Mouse (Mus musculus) layer of hippocampus, postnatal 36 days (tissue): ENCODE data around the gene Mapkap1. TPM values are rescaled to one million over a fixed set of nuclear protein-coding genes. Genes with fewer than 3 reads are reported as not detected.

Experiments
- DNase-seq, 2 experiments: peaks; one replicate each; pipeline ENCODE4 v3.0.0; 2022
- total RNA-seq, 2 experiments: library from RNA; stranded (reverse); gene quantifications; 2 replicates each; pipeline ENCODE4 v1.2.3; 2021

Mapkap1 gene
- 10 to 100 TPM; 72.8 to 81.3 TPM for total RNA-seq

GRCm38 (mm10) chr2:34406601-34407464, at the start of gene Mapkap1:
Gene Mapkap1, plus strand, starts transcription at chr2:34406771.
- peak; percentile 95 to 96 for DNase-seq

DNA sequence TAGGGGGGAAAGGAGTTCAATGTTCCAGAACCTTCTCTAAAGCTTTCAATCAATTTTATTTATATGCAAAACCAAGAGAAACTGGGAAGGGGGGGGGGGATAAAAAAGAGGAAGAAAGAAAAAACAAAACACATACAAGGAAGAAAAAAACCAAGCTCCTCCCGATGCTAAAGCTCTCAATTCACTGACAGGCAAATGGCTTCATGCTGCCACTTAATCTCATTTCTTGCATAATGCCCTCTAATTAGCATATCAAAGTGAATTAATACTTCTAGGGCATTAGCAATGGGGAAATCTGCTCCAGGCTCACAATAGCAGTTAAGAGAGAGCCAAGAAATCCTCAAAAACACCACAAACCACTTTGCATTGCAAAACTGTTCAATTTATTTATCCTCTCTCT, 42.9 kb upstream of the Mapkap1 start:
- no peak for DNase-seq

- DNase-seq = no peak
Measured at GRCm38 (mm10) chr2:34367024-34367423, 39.5 kb upstream of the Mapkap1 start.

GRCm38 (mm10) chr2:34368396-34368795, 38.2 kb upstream of the Mapkap1 start:
- DNase-seq = no peak

DNA sequence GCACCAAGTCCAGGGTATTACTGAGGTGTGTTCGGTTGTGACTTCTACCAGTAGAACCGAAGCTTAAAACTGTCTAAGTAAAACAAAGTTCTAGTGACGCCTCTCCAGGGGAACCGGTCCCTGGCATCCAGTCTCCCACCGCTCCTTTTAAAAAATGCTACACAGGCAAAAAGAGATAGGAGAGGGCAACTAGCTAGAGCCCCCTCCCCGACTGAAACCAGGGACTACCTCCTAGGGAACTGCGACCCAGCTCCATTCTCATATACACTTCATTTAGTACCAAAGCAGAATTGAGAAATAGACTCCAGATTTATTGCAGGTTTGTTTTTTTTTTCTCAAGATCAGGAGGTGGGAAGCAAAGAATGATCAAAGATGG, 36.2 kb upstream of the Mapkap1 start:
- no peak for DNase-seq

GRCm38 (mm10) chr2:34370725-34371440, 35.7 kb upstream of the Mapkap1 start:
- peak in 1 of 2 experiments; percentile 5 for DNase-seq

DNA sequence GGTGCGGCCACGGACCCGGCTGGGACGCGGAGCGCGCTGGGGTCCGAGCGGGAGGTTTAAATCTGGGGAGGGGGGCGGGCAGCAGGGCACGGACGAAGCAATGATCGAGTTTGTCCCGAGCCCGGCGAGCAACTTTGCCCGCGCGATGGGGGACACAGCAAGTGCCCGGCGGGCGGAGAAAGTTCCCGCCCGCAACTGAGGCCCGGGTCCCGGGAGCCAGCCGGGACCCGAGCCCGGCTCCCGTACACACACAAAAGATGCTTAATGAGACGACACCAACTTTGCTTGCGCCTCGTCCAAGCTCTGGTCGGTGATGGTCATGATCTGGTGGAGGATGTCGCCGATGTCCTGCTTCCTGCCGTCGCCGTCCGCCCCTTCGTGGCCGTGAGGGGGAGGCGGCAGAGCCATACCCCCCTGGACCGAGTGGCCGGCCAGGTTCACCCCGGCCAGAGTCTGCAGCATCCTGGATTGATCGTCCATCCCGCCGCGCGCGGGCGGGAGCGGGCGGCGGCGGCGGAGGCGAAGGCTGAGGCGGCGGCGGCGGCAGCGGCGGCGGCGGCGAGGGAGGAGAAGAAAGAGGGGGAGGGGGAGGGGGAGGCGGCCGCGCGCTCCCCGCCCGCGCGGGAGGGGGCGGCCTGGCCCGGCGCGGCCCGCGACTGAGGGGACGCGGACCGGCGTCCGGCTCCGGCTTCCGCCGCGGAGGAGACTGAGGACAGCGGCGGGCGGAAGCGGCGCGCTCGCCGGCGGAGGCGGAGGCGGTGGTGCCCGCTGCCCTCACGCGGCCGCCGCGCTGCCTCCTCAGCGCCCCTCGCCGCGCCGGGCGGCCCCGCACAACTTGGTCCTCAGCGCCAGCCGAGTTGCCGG, 34.9 kb upstream of the Mapkap1 start:
- DNase-seq = peak; percentile 7 to 31

DNA sequence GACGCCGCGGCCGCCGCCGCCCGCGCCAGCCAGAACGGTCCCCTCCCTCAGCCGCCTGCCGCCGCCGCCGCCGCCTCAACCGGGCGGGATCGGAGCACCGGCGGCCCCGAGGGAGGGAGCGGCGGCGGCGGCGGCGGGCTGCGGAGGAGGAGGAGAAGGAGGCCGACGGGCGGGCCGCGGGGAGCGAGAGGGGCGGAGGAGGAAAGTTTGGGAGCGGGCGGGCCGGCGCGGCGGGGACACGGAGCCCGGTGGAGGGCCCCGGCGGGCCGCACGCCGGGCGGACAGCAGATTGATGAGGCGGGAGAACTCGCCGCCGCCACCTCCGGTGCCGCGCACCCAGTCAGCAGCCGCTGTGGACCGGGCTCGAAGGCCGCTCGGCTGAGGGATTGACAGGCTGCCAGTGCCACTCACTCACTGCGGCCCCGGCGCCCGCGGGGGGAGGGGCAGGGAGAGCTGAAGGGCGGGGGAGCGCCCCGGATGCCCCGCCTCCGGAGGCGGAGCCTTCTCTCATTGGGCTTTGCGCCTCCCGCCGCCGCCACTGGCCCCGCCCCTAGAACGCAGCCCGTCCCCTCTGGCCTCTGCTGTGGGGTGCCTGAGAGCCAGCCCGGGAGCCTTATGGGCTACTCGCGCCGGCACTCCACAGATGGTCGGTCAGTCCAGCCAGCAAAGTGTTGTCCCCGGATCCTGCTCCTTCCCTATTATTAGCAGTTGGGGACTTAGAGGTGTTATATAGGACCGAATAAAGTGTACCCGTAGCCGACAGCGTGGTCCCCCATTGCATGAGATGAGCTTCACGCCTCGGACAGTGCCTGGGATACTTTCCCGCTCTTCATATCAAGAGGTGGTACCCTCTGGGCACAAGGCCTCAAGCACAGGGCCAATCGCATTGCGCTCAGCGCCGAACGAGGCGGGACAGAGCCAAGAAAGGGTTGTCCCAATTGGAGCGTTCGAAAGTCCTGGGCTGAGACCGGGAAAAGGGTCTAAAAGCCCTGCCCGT, 34.0 kb upstream of the Mapkap1 start, which contains the start of gene Pbx3:
Gene Pbx3 (minus strand): TSS at position 838 of the 997 bp plus-strand sequence.
- peak; percentile 89 to 92 for DNase-seq

DNA sequence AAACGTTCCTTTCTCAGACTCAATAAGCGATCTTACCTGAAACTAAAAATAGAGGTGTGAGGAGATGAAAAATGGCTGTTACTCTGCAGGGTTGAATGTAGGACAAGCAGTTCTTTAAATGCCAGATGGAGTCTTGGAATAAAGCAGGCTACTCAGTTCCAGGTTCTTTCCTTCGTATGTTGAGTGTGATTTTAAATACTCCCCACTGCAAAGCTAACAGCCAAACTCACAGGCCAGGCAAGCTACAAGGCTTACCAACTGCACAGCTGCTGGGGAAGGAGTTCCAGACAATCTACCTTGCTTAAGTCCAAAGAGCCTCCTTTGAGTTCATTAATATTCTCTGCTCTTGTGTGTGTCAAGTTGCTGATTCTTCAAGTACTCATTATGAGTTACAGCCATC, 32.7 kb upstream of the Mapkap1 start:
- DNase-seq = no peak

DNA sequence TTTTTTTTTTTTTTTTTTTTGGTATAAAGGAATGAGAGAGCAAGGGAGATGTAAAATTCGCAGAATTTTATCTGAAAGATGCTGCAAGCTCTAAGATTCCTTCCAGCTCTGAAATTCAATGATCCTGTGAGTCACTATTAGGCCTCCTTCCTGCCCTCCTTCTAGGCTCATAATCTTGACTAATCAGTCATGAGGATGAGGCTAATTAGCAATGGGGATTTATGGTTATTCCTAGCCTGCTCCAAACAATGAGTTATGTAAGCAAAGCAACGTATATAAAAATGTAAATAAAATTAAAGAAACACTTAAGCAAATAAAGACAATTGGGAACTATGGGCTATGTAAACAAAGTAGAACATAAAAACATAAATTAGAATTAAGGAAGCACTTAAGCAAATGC, 32.2 kb upstream of the Mapkap1 start:
- no peak for DNase-seq

GRCm38 (mm10) chr2:34378930-34379329, 27.6 kb upstream of the Mapkap1 start:
- DNase-seq = no peak

DNA sequence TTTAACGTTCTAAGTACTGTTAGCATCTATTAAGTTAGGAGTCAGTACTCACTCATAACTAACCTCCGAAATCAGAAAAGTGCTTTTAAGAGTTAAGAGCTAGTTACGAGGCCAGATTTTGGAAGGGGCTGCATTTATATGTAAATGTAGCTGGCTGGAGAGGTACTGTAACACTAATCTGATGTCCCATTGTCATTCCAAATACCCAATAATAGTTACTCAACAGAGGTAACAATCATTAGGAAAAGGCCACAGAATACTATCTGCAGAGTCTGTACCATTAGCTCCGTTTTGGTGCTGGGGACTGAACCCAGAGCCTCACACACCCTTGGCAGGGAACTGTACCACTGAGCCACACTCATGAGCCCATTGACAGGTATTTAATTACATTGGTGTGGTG, 7.0 kb upstream of the Mapkap1 start:
- DNase-seq = no peak

DNA sequence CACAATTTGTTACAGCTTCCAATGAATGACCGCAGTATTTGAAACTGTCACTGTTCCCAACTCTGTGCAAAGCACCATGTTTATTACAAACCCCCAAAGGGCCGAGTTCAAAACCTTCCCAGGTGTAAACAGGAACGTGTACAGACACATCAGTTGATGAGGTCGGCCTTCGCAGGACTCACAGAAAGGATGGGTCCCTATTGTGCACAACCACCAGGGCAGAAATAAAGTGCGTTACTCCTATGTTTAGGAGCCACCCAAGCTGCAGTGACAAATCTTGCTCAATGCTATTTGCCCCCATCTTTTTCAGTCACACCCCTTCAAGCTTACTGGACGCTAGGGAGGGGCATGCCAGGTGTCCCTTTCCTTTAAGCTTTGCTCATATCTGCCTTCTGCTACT, 1.0 kb downstream of the Mapkap1 start:
- DNase-seq = no peak

- no peak for DNase-seq
Measured at GRCm38 (mm10) chr2:34408341-34408740, 1.8 kb downstream of the Mapkap1 start.

GRCm38 (mm10) chr2:34409741-34410340, 3.3 kb downstream of the Mapkap1 start:
- no peak for DNase-seq

GRCm38 (mm10) chr2:34420256-34420655, 13.7 kb downstream of the Mapkap1 start:
- no peak for DNase-seq

GRCm38 (mm10) chr2:34424186-34424585, 17.6 kb downstream of the Mapkap1 start:
- DNase-seq = no peak

DNA sequence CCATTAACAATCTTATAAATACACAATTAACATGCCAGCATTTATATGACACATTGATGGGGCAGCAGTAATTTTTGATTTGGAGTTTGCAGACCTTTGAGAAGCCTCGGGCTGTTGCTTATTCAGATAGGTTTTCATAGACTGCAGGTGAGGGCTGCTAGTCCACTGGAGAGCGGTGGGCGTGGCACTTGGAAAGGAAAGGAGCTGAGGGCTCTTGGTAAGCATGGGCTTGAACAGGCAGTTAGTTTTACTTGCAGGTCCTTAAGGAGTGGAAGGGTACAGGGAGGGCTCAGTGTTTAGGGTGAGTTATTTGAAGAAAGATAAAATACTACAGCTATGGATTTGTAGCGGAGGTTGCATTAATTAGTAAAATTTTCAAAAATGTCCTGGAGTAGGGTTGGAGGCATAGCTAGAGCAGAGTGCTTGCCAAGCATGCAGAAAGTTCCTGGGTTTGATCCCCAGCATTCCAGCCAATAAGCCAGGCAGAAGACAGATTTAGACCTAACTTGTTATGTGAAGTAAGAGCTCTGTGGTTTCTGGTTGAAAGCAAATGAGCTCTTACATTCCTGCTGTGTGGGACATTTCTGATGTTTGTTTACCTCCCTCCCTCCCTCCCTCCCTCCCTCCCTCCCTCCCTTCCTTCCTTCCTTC, 19.1 kb downstream of the Mapkap1 start:
- no peak for DNase-seq

DNA sequence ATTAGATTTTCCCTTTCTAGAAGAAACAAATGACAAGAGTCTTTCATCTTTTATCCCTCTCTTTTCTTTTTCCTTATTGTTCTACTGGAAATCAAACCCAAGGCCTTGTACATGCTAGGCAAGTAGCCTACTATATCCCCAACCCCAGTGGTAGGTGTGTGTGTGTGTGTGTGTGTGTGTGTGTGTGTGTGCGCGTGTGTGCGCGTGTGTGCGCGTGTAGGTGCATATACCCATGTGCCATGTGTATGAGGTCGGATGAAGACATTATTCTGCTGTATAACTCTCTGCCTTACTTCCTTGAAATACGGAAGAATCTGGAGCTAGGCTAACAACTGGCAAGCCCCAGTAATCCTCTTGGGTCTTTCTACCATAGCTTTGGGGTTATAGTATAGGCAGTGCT, 24.1 kb downstream of the Mapkap1 start:
- no peak for DNase-seq

DNA sequence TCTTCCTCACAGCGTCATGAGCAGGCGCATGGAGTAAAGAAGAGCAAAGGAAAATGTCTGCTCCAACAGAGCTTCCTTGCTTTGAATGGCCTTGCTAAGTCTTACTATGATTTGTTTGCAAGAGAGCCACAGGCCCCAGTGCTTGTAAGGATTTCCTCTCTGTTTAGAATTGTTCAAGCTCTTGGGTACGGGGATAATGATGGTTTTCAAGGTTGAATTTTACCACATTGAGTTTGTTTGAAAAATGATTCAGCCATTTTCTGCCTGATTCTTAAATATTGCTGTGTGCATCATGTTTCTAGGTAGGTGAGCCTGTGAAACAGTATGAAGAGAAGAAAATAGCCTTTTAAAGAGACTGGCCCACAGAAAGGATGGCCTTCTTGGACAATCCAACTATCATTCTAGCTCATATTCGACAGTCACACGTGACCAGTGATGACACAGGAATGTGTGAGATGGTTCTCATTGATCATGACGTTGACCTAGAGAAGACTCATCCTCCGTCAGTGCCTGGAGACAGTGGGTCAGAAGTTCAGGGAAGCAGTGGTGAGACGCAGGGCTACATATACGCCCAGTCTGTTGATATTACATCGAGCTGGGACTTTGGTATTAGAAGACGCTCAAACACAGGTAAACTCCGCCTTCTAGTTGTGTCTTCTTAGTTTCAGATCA, 25.3 kb downstream of the Mapkap1 start:
- no peak for DNase-seq
